Mouse (Mus musculus): Measurements from ENCODE around the gene Krtap31-1.
"Not testable (repeated sequence)": the region's sequence is repeated elsewhere in the genome, so short reads cannot be mapped to it uniquely, and the experiment has no call there.

Gene Krtap31-1
- long read RNA-seq, experiment 1 = 0 reads
- long read RNA-seq, experiment 2 = 0 reads

DNA sequence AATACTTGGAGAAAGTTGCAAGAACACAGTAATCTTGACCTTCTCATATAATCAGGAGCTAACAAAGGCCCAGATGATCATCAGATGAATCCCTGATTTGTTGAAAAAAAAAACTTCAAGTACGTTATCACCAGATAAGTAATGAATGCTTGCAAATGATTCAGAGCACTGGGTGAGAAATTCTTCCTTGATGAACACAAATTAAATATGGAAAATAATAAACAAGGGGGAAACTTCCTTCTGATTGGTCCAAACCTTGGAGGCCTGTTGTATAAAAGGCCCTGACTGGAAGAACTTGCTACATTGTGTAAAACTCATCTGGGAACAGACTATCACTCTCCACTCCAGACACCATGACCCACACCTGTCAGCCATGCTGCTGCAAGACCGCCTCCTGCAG, at the start of gene Krtap31-1:
Gene Krtap31-1 (plus strand): TSS at position 301 of the 400 bp plus-strand sequence.
- intact Hi-C loops (cut with DNase I) = no loop called here

DNA sequence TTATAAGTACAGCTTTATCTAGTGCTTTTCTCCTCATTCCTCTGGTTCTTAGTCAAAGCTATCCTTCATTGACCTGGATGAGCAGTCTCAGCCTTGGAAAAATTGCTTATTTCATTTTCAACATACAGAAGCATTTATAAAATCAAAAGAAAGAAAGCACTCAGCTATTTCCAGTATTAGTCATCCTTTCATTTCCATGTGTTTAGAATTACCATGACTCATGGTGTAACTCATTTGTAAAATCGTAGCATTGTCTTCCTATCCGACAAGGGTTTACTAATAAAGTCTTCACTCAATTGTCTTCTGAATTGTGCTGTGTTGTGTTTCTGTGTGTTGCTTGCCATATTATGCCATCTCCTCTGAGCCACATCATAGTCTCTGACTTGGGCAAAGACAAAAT, 49.0 kb upstream of the Krtap31-1 start:
- intact Hi-C loops (cut with DNase I) = no loop called here

DNA sequence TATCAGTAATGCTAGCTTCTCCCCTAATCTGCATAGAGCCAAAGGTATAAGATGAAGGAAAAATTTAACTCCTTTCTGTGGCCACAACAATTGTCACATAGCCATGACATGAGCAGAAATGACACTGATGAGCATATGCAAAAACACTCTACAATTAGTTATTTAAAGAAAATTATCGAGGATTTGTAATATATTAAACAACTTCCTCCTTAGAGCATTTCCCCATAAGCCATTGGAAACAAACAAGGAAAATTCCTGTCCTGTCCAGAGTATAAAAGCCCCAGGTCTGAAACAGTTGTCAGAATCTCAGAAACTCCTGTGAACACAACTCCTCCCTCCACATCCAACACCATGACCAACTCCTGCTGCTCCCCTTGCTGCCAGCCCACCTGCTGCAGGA, 43.5 kb upstream of the Krtap31-1 start, which contains the start of gene Gm11559:
Gene Gm11559 (plus strand): TSS at position 301 of the 400 bp plus-strand sequence.
- intact Hi-C loops (cut with DNase I) = not testable (repeated sequence)

DNA sequence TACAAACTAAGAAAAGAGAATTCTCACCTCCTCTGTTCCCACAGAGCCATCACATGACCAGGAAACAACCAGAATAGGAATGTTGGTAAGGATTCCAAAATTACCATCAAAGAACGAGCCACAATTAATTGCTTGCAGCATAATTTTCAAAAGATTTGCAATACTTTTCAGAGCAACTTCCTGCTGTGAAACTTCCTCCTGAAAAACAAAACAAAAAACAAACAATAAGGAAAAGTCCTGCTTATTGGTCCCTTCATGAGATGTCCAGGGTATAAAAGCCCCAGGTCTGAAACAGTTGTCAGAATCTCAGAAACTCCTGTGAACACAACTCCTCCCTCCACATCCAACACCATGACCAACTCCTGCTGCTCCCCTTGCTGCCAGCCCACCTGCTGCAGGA, 34.6 kb upstream of the Krtap31-1 start, which contains the start of gene Krtap9-1:
Gene Krtap9-1 (plus strand): TSS at position 301 of the 400 bp plus-strand sequence.
- intact Hi-C loops (cut with DNase I) = not testable (repeated sequence)

GRCm38 (mm10) chr11:99878887-99879286, 28.8 kb upstream of the Krtap31-1 start, which contains the start of gene Gm11567:
TSS of gene Gm11567 (plus strand) at chr11:99879187.
- intact Hi-C loops (cut with DNase I) = not testable (repeated sequence)

DNA sequence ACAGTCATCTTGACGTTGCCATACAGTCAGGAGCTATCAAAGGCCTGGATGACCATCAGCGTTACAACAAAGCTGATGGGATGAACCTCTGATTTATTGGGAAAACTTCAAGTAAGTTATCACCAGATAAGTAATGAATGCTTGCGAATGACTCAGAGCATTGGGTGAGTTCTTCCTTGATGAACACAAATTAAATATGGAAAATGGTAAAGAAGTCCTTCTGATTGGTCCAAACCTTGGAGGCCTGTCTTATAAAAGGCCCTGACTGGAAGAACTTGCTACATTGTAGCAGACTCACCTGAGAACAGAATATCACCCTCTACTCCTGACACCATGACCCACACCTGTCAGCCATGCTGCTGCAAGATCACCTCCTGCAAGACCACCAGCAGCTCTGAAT, 6.7 kb downstream of the Krtap31-1 start, which contains the start of gene Gm11565:
Gene Gm11565 (plus strand): TSS at position 301 of the 400 bp plus-strand sequence.
- intact Hi-C loops (cut with DNase I) = no loop called here

- intact Hi-C loops (cut with DNase I) = no loop called here
These were observed 28.3 kb downstream of the Krtap31-1 start, which contains the start of gene Krtap31-2 for GRCm38 (mm10) chr11:99935991-99936390. TSS of gene Krtap31-2 (plus strand) at chr11:99936291.

GRCm38 (mm10) chr11:99937751-99938264, 30.1 kb downstream of the Krtap31-1 start:
- intact Hi-C loops (cut with DNase I) = no loop called here

DNA sequence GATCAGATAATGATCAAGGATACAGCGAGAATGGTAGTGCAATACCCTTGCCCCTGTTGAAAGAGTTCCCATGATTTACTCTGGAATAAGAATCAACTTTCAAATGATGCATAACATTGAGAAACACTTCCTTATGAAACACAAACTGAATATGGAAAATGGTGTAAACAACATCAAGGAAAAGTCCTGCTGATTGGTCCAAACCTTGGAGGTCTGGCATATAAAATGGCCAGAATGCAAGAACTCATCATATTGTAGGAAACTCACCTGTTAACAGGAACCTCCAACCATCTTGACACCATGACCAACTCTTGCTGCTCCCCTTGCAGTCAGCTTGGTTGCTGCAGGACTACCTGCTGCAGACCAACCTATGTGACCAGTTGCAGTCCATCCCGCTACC, 40.5 kb downstream of the Krtap31-1 start, which contains the start of gene Krtap9-5:
Gene Krtap9-5 (plus strand): TSS at position 301 of the 400 bp plus-strand sequence.
- intact Hi-C loops (cut with DNase I) = no loop called here
